Mouse (Mus musculus) adrenal gland, postnatal 14 days (tissue): ENCODE results near the gene Bcl9l. TPM values are rescaled to one million over a fixed set of nuclear protein-coding genes. Genes with fewer than 3 reads are reported as not detected.
A peak's percentile ranks its signal among the peaks of the same experiment; 100 is the strongest.

Experiments
- DNase-seq: peaks from one replicate; pipeline ENCODE4 v3.0.0; 2021; ENCODE audit warnings: mixed read lengths
- total RNA-seq: library from RNA; stranded (reverse); gene quantifications from 2 replicates; pipeline ENCODE4 v1.2.3, GENCODE M21; 2021

The Bcl9l gene
- total RNA-seq, 1 experiment from 2014 or later, result 61.7 TPM

- DNase-seq, result peak; percentile 35
Observed at GRCm38 (mm10) chr9:44511935-44512716, 29.5 kb downstream of the Bcl9l start.

- no peak for DNase-seq
Observed at GRCm38 (mm10) chr9:44512717-44513003, 30.0 kb downstream of the Bcl9l start.

GRCm38 (mm10) chr9:44513121-44513520 is 30.5 kb downstream of the Bcl9l start:
- peak; percentile 62 for DNase-seq

GRCm38 (mm10) chr9:44513610-44514009 is 31.0 kb downstream of the Bcl9l start:
- no peak for DNase-seq

GRCm38 (mm10) chr9:44514147-44514546 is 31.5 kb downstream of the Bcl9l start:
- DNase-seq, result no peak

- peak; percentile 70 for DNase-seq
Observed at GRCm38 (mm10) chr9:44515131-44515751, 32.6 kb downstream of the Bcl9l start.

GRCm38 (mm10) chr9:44515891-44516290 is 33.3 kb downstream of the Bcl9l start:
- DNase-seq, result no peak

- peak; percentile 27 for DNase-seq
Observed at GRCm38 (mm10) chr9:44517368-44517767, 34.7 kb downstream of the Bcl9l start.

- DNase-seq, result peak; percentile 50
Observed at GRCm38 (mm10) chr9:44518068-44518467, 35.4 kb downstream of the Bcl9l start.

- no peak for DNase-seq
Observed at GRCm38 (mm10) chr9:44521927-44522326, 39.3 kb downstream of the Bcl9l start.

- DNase-seq, result no peak
Observed at GRCm38 (mm10) chr9:44523686-44524085, 41.1 kb downstream of the Bcl9l start.

GRCm38 (mm10) chr9:44524235-44524826 is 41.7 kb downstream of the Bcl9l start:
- DNase-seq, result no peak

GRCm38 (mm10) chr9:44525001-44525400 is 42.4 kb downstream of the Bcl9l start:
- DNase-seq, result no peak

GRCm38 (mm10) chr9:44525589-44525988 is 43.0 kb downstream of the Bcl9l start:
- DNase-seq, result no peak

- no peak for DNase-seq
Observed at GRCm38 (mm10) chr9:44526337-44527112, 43.9 kb downstream of the Bcl9l start.

GRCm38 (mm10) chr9:44528340-44528739 is 45.7 kb downstream of the Bcl9l start:
- DNase-seq, result no peak

GRCm38 (mm10) chr9:44532991-44533580 is 50.5 kb downstream of the Bcl9l start:
- DNase-seq, result no peak

- DNase-seq, result peak; percentile 28
Observed at GRCm38 (mm10) chr9:44537625-44538301, 55.1 kb downstream of the Bcl9l start.

GRCm38 (mm10) chr9:44539816-44540421 is 57.3 kb downstream of the Bcl9l start:
- no peak for DNase-seq

- no peak for DNase-seq
Observed at GRCm38 (mm10) chr9:44540676-44541075, 58.1 kb downstream of the Bcl9l start.

- DNase-seq, result no peak
Observed at GRCm38 (mm10) chr9:44542364-44542763, 59.7 kb downstream of the Bcl9l start.
